Mouse (Mus musculus) cerebellum, adult 18-20 months (tissue): Measurements from ENCODE around the gene Gdpgp1.
A peak's percentile ranks its signal among the peaks of the same experiment; 100 is the strongest.

Experiments
- DNase-seq, 2 experiments: peaks; one replicate each; pipeline ENCODE4 v3.0.0; 2021

Gdpgp1 gene

GRCm38 (mm10) chr7:80227065-80227464 lies 5.6 kb upstream of the Gdpgp1 start:
- no peak for DNase-seq

DNA sequence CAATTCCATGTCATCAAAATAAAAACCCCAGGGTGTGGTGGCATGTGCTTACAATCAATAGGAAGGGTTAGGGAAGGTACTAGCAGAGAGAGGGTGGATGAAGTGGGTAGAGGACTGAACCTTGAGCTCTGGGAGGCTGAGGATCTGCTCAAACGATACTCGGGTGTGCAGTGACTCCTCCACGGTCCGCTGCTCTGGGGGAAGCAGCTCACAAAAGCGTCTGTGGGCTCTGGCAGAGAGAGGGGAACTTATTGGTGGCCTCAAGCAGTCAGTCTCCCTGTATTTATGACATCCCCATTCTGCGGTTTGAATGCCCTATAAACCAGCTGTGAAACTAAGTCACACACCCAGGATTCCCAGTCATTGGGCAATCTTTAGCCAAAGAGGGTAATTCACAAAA lies 2.5 kb upstream of the Gdpgp1 start:
- no peak for DNase-seq

DNA sequence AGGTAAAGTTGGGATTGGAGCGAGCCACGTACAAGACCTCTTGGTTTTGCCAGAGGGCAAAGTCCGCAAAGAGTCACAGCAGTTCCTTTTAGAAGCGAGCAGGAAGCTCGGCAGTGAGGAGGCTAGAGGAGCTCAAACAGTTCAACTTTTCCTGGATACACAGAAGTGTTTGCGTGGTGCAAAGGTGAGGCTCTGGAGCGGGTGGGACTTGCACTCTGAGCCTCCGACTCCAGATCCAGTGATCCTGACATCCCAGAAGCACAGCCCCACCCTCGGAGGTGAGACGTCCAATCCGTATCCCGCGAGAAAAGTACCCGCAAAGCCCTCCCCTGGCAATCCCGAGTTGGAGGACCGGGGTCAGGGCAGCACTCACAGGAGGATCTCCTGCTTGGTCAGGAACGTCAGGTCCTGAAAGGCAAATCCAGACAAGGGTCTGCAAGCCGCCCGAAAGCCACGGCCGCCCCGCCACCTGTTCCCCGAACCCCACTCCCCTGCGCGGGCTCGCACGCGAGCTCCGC lies 635 bp upstream of the Gdpgp1 start:
- peak in 1 of 2 experiments; percentile 58 for DNase-seq

GRCm38 (mm10) chr7:80233799-80234198 lies 1.1 kb downstream of the Gdpgp1 start:
- DNase-seq, result no peak

- DNase-seq, result no peak
Measured at GRCm38 (mm10) chr7:80238542-80238941, 5.9 kb downstream of the Gdpgp1 start.

DNA sequence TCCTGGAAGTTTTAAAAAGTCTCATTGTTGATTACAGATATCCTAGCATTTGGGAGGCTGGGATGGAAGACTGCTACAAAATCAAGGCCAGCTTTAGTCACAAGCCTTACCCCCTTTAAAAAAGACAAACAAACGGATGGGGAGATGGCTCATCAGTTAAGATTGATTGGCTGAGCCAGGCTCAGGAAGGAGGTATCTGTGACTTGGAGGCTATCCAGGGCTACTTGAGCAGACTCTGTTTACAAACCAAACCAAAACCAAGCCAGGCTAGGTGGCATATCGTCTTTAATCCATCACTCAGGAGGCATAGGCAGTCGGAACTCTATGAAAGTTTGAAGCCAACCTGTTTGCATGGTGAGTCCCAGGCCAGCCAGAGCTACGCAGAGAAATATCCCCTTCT lies 9.0 kb downstream of the Gdpgp1 start:
- DNase-seq, result no peak

DNA sequence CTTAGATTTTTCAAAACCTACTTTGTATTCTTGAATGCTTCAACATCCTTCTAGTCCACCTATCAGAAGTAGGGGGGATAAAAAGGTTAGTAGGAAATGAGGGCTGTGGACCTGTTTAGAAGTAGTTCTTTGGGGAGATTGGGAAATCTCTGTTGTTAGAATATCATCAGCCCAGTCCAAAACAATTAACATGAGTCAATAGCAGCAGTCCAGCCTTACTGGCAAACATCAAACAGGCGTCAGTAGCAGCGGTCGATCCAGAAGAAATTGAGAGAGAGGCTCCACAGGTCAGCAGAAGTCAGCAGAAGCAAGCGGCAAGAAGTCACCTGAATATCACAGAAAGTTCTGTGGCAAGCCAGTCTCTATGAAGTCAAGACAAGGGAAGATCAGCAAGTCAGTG lies 12.2 kb downstream of the Gdpgp1 start:
- DNase-seq, result no peak

DNA sequence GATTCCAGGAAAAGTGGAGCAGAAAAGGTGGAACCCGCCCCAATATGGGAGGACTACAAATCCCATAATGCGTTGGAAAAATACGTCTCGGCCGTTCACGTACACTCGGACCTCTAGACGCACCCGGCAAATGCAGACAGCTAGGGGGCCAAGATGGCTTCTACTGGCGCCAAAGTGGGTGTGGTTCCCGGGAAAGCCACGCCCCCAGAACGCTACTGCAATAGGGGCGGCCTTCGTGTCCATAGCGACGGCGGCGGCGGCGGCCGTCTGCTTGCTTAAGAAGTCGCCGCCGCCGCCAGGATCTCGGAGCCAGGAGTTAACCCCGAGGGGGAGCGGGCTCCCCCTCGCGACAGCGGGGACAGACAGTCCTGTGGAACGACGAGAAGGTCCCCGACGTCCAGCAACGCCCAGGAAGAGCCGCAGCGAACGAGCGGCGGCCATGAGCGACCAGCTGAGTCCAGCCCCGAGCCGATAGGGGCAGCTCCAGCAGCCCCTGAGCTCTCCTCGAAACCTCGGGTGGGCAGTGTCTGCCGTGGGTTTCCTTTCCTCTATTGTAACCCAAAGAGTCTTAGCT lies 13.6 kb downstream of the Gdpgp1 start, which contains the start of gene Ttll13:
TSS of gene Ttll13 (plus strand) at position 229 of the 574 bp plus-strand sequence.
- DNase-seq, result peak; percentile 96 to 98

- no peak for DNase-seq
Measured at GRCm38 (mm10) chr7:80246859-80247258, 14.2 kb downstream of the Gdpgp1 start.

- DNase-seq, result no peak
Measured at GRCm38 (mm10) chr7:80252437-80252836, 19.8 kb downstream of the Gdpgp1 start.

DNA sequence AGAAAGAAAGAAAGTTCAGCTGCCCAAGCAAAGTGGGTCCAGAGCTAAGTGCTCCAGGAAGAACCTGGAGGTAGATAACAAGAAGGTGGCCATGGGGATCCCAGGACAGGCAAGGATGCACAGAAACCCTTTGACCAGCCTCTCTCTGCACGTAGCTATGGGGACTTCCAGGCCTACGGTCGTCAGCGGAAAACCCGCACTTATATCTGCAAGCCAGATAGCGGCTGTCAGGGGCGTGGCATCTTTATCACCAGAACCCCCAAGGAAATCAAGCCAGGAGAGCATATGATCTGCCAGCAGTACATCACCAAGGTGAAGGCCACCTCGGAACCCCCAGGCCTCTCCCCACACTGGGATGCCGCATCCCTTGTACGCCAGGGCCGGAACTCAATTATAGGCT lies 20.2 kb downstream of the Gdpgp1 start:
- DNase-seq, result no peak

GRCm38 (mm10) chr7:80255981-80256380 lies 23.3 kb downstream of the Gdpgp1 start:
- no peak for DNase-seq

- no peak for DNase-seq
Measured at GRCm38 (mm10) chr7:80257706-80258105, 25.0 kb downstream of the Gdpgp1 start.

DNA sequence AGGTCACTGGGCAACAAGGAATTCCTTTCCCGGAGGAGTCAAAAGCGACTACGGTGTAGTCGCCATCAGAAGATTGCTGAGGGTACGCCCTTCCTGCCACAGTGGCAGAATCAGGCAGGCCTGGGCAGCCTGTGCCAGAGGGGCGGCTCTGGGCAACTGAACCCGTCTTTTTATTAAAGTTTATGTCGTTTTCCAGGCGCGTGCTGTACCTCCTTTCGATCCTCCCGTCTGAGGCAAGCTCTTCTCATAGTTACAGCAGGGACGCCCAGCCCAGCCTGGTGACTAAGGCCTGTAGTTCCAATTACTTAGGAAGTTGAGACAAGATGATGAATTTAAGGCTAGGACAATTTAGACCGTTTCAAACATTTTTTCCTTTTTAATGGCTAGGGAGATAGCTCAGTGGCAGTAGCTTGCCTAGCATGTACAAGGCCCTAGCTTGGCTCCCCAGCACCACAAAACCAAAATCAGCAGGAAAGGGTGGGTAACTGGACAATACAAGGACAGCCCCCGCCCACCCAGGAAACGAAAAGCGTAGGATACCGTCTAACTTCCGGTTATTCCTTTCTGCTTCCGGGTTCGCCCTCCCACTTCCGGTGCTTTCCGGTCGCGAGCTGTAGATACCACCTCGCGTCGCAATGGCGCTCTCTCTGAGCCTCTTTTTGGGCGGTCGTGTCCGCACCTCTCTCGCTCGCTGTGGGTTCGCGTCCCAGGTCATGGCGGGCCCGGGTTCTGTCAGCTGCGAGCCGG lies 28.1 kb downstream of the Gdpgp1 start, which contains the start of gene Ngrn:
TSS of gene Ngrn (plus strand) at position 591 of the 747 bp plus-strand sequence.
- DNase-seq, result peak; percentile 83 to 88

GRCm38 (mm10) chr7:80261372-80261990 lies 28.8 kb downstream of the Gdpgp1 start:
- no peak for DNase-seq

GRCm38 (mm10) chr7:80264606-80265005 lies 31.9 kb downstream of the Gdpgp1 start:
- no peak for DNase-seq

DNA sequence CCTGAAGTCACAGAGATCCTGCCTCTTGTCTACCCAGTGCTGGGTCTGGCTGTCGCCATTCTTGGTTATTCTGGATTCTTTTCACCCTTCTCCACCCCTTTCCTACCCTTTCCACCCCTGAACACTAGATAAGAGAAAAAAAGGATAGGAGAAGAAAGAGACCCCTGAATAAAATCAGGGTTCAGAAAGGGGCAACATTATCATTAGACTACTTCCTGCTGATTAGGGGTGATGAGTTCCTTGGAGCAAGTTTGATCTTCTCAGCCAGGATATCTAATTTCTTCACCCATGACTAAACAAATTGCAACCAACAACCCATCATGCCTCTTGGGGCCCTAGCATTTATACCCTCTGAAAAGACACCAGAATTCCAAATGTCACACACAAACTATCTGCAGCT lies 35.1 kb downstream of the Gdpgp1 start:
- DNase-seq, result no peak

- peak; percentile 96 to 97 for DNase-seq
Measured at GRCm38 (mm10) chr7:80268897-80269750, 36.5 kb downstream of the Gdpgp1 start, which contains the start of gene Vps33b. Vps33b (plus strand) TSS chr7:80269649.

DNA sequence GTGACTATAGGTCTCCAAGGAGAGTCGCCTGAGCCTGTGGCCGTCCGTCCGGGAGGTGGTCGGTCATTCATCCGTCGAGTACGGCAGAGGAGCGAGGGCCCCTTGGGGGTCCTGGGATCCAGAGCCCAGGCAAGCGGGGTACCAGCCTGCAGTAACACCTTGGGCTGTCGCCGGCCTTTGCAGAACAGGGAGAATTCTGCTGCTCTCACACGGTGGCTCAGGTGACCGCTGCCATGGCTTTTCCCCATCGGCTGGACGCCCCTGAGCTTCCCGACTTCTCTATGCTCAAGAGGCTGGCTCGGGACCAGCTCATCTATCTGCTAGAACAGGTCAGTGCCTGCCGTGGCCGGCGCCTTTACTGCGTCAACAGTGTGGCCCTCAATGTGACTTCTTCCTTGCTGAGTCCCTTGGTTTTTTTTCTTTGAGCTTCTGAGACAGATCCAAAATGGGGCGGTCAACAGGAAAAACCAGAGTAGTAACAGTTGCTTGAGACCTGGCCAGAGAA lies 37.1 kb downstream of the Gdpgp1 start:
- DNase-seq, result peak; percentile 61 to 65

- DNase-seq, result no peak
Measured at GRCm38 (mm10) chr7:80273456-80273855, 40.8 kb downstream of the Gdpgp1 start.

DNA sequence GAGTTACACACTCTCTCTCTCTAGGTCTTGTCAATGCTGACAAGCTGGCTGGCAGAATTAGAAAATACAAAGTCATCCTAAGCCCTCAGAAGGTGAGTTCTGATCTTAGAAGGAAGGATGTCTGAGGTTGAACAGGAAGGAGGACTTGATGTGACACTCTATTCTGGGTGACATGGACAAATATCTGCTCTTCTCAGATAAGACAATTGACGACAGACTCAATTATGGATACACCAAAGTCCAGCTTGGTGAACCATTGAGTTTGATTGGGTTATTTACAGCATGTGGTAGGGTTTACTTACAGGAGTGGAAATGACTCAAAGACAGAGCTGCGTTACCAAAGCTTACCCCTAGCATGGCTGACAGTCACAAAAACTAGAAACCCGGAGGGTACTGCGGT lies 43.7 kb downstream of the Gdpgp1 start:
- DNase-seq, result no peak

- DNase-seq, result no peak
Measured at GRCm38 (mm10) chr7:80280032-80280431, 47.4 kb downstream of the Gdpgp1 start.

- DNase-seq, result no peak
Measured at GRCm38 (mm10) chr7:80280998-80281397, 48.3 kb downstream of the Gdpgp1 start.
